Mouse (Mus musculus) retina, adult 2 months (tissue): ENCODE data around the gene Llgl2.

Source experiments
- DNase-seq: peaks from one replicate; pipeline ENCODE4 v3.0.0-alpha.2; 2012; ENCODE audit warnings: low read depth, low spot score

The Llgl2 gene

GRCm38 (mm10) chr11:115808696-115809310, 15.0 kb upstream of the Llgl2 start:
- no peak for DNase-seq

GRCm38 (mm10) chr11:115809311-115809781, 14.5 kb upstream of the Llgl2 start:
- DNase-seq, result no peak

DNA sequence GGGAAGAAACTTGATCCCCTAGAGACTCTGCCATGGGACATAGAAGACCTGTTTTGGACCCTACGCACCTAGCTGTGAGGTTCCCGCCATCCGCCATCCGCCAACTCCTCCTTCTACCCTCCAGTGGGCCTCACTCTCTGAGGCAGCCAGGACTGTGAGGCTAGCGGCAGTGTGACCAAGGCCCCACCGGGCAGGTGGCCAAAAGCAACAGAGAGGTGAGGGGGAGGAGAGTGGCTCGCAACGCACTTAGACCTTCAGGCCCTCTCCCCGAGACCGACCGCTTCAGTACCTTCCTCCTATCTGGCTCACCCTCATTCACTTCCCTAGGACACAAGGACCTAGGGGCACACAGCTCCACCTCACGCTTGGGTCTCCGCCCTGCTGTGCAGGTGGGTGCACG, 13.5 kb upstream of the Llgl2 start:
- DNase-seq, result no peak

- DNase-seq, result no peak
Measured at GRCm38 (mm10) chr11:115811381-115812093, 12.3 kb upstream of the Llgl2 start.

GRCm38 (mm10) chr11:115812095-115812494, 11.8 kb upstream of the Llgl2 start:
- DNase-seq, result no peak

DNA sequence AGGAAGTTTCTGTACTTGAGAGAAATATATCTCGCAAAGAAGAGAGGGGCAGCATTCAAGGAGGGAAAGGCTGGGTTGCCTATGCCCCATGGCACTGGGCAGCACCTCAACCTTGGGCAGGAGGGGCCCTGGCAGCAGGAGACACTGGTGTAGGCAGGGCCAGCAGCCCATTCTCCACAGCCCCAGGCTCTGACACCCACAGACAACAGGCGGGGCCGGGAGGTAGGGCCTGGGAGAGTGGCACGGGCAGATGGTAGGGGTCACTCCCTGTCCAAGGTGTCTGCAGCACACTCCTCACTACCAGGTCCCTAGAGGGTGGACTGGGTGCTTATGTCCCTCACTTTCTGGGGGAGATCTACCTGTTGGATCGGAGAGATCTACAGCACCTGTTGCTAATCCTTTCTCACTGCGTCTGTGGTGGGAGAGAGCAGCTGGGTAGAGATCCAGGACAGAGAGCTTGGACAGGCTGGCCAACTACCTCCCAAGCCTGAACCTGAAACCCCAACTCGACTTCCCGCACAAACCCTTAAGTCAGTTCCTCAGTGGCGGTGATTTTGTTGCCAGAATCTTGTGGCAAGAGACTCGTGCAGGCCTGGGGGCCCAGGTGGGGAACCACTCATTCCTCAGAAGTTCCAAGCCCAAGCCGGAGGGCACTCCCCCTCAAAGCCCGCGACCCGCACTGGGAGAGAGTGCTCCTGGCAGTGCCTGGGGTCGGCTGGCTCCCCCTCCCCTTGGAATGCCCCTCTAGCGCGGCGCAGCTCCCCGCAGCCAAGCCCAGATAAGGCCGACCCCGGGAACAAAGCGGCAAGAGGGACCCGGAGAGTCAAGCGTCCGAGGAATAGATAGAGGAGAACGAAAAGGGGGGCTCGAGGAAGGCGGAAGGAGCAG, 11.1 kb upstream of the Llgl2 start:
- DNase-seq, result no peak

DNA sequence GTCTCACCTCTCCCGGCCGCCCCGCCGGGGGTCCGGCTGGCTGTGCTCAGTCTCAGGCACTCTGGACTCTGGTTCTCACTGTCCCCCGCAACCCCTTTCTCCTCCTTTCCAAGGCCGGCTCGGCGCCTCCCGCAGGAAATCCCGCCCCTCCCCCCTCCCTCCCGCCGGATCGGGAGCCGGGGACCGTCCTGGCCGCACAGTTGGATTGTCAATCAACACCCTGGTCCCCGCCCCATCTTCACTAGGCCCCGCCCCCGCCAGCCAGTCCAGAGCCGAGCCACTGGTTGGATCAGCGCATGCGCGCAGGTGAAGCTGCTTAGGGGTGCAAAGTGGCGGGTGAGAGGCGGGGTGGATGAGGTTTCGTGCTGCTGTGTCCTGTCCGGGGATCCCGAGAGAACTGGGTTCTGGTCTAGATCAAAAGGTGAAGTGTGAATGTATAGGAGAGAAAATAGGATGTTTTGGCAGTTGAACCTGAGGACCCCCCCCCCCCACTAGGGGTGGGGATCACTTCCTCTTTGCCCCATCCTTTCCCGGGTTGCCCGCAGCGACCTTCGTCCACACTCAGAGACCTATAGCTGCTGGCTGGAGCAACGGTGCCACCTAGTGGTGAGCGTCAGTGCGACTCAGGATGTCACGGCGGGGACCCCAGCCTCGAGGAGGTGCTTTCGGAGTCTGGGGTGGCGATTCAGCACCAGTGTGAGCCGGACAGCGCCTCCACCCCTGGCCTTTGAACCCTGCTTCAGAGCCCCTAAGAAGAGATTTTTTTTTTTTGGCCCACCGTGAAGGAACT, 10.1 kb upstream of the Llgl2 start, which contains the start of gene Caskin2:
Gene Caskin2 (minus strand): TSS at position 133 of the 790 bp plus-strand sequence.
- DNase-seq, result peak; percentile 97

GRCm38 (mm10) chr11:115814605-115815450, 9.0 kb upstream of the Llgl2 start, which contains the start of gene Tsen54:
Tsen54 (plus strand) TSS chr11:115814724.
- DNase-seq, result peak; percentile 67

GRCm38 (mm10) chr11:115817331-115817730, 6.5 kb upstream of the Llgl2 start:
- DNase-seq, result no peak

DNA sequence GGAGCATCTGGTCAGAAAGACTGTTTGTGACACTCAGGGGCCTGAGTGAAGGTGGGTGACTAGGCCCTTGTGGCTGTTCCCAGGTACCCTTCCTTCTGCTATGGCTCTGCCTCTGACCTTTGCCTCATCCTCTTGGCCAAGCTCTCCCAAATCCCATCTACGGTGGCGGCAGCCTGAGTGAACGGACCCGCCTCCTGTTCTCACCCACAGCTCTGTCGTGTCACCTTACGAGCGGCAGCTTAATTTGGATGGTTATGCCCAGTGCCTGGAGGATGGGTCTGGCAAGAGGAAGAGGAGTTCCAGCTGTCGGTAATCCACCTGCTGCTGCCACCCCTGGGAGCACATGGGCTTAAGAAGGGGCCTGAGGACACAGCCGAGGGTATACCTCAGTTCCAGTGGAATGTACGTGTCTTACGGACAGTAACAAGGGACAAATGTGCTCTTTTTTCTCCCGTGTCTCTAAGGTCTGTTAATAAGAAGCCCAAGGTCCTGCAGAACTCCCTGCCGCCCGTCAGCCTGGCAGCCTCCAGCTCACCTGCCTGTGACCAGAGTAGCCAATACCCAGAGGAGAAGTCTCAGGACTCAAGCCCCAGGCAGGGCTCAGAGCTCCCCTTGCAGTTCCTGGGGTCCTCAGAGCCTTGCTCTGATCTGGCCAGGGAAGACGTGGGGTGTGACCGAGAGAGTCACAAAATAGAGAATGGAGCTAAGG, 3.8 kb upstream of the Llgl2 start:
- no peak for DNase-seq

DNA sequence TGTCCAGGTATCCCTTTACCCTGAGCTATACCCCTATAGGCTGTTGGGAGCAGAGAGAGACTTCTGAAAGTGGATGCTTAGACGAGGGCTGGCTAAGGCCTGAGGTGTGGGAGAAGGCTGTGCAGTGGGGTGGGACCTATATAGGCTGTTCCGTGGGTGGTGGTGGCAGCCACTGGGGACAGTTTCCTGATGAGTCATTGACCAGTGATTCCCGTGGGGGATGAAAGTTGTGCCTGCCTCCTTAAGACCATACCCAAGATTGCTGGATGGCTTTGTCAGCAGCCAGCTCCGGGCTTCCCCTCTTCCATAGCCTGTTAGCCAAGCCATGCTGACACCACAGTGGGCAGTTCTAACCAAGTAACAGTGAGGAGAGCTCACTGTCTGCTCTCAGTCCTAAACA, 2.8 kb upstream of the Llgl2 start:
- DNase-seq, result no peak

- DNase-seq, result no peak
Measured at GRCm38 (mm10) chr11:115824813-115825212, 964 bp downstream of the Llgl2 start.

DNA sequence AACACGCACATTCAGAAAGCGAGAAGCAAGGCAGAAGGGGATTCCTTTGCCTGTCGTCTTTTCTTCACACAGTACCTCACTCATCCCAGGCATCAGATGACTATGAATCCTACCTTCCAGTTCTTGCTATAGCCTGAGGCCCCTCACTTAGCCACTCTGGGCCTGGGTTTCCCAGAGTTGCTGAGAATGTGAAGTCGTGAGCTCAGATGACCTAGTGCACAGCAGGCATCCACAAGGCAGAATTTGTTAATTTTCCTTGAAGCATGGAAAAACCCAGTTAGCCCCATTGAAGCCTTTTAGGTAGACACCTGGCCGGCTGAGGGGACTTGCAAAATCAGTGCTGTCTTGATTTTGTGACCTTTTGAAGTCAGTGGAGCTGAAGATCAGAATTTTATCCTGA, 2.6 kb downstream of the Llgl2 start:
- no peak for DNase-seq

DNA sequence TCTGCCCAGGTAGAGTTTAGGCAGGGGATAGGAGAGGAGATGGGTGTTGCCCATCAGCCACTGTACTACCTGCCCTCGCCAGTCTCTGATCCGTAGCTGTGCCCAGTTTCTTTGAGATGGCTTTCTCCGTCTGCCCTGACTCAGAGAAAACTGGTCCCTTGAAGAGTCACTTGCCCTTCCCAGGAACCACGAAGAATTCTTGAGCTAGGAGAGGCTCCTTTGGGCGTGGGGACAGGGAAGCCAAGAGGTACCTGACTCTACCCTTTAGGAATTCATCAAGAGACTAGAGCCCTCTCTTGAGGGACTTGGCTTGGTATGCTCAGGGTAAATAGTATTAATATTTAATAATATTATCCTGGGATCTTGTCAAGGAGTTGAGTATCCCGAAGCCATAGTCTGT, 3.8 kb downstream of the Llgl2 start:
- no peak for DNase-seq

GRCm38 (mm10) chr11:115829036-115829435, 5.2 kb downstream of the Llgl2 start:
- no peak for DNase-seq

DNA sequence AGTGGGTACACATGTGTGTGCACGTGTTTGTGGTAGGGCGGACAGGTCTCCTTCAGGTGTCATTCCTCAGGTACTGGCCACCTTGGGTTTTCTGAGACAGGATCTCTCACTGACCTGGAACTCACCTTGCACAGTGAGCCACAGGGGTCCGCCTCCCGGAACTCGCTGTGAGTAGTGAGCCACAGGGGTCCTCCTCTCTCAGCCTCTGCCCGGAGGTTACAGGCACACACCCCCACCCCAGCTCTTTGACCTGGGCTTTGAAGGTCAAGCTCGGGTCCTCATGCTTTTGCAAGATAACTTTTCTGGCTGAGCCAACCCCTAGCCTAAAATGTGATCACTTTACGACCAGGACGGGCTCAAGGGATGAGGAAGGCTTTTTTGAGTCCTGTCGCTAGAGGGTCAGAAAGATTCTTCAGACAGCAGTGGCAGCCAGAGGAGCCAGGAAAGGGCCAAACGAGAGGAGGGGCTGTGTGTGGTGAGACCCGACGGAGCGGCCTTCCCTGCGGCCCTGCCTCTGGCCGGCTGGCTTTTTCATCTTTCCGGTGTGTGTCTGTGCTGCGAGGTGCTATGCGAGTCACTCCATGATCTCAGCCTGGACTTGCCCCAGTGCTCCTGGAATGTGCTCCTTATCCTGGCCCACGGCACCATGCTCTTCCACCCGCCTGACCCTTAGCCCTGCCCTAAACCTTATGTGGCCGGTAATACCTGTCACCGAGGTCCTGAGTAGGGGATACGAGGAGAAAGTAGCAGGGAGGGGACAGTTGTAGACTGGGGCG, 6.9 kb downstream of the Llgl2 start:
- no peak for DNase-seq

DNA sequence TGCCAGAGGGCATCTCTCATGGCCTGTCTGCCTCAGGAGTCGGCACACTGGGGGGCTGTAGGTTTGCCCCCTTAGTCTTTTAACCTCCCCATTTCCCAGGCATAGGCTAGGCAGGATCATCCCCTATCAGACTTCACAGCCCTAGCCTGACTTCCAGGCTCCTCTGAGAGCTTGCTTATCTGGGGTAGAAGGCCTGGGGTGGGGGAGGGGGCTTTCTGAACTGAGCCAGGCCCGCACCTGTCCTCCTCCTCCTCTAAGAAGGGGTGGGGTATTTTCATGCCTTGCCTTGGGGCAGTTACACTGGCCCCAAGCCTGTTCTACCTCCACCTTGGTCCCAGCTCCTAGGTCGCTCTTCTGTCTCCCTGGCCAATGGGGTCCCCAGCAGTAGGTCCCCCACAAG, 7.7 kb downstream of the Llgl2 start:
- DNase-seq, result no peak

GRCm38 (mm10) chr11:115832064-115832463, 8.2 kb downstream of the Llgl2 start:
- no peak for DNase-seq

DNA sequence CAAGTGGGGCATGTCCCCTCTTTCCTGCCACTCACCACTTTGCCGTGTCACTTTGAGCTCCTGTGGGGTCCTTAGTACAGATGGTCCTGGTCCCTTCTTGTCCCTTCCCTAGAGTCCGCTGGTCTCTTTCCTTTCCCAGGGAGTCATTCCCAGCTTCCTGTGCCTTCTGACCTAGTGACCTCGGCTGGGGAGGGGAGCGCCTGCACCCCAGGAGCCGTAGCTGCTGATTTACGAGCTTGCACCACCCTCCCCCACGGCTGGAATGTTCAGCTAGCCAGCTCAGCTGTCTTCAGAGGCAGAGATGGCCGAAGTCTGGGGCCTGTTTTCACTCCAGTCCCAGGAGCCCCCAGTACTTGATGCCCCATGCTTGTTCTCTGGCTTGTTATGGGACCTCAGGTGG, 8.7 kb downstream of the Llgl2 start:
- no peak for DNase-seq
